Mouse (Mus musculus) cerebellum, adult 8-10 months (tissue): ENCODE measurements around the gene Car10.

Source experiments
- DNase-seq: peaks from one replicate; pipeline ENCODE4 v3.0.0; 2022

Car10 gene

GRCm38 (mm10) chr11:93396356-93396755 lies 298.5 kb downstream of the Car10 start:
- DNase-seq: no peak

- peak; percentile 56 for DNase-seq
Observed at GRCm38 (mm10) chr11:93401167-93401566, 303.3 kb downstream of the Car10 start.

- DNase-seq: no peak
Observed at GRCm38 (mm10) chr11:93407981-93408380, 310.2 kb downstream of the Car10 start.

- peak; percentile 67 for DNase-seq
Observed at GRCm38 (mm10) chr11:93431482-93431881, 333.7 kb downstream of the Car10 start.

- no peak for DNase-seq
Observed at GRCm38 (mm10) chr11:93434997-93435915, 337.4 kb downstream of the Car10 start.

- DNase-seq: no peak
Observed at GRCm38 (mm10) chr11:93436892-93437291, 339.1 kb downstream of the Car10 start.

- DNase-seq: no peak
Observed at GRCm38 (mm10) chr11:93440466-93440865, 342.6 kb downstream of the Car10 start.

- DNase-seq: no peak
Observed at GRCm38 (mm10) chr11:93443777-93444176, 345.9 kb downstream of the Car10 start.

GRCm38 (mm10) chr11:93444741-93445140 lies 346.9 kb downstream of the Car10 start:
- DNase-seq: no peak

GRCm38 (mm10) chr11:93447566-93447965 lies 349.7 kb downstream of the Car10 start:
- DNase-seq: no peak

GRCm38 (mm10) chr11:93448290-93449256 lies 350.7 kb downstream of the Car10 start:
- no peak for DNase-seq

- no peak for DNase-seq
Observed at GRCm38 (mm10) chr11:93450535-93450934, 352.7 kb downstream of the Car10 start.

- DNase-seq: no peak
Observed at GRCm38 (mm10) chr11:93466221-93466620, 368.4 kb downstream of the Car10 start.

GRCm38 (mm10) chr11:93467711-93468110 lies 369.9 kb downstream of the Car10 start:
- no peak for DNase-seq

- no peak for DNase-seq
Observed at GRCm38 (mm10) chr11:93470771-93471170, 372.9 kb downstream of the Car10 start.

- DNase-seq: peak; percentile 99
Observed at GRCm38 (mm10) chr11:93471573-93472179, 373.8 kb downstream of the Car10 start.

- no peak for DNase-seq
Observed at GRCm38 (mm10) chr11:93484661-93485060, 386.8 kb downstream of the Car10 start.

- peak; percentile 78 for DNase-seq
Observed at GRCm38 (mm10) chr11:93487021-93487420, 389.2 kb downstream of the Car10 start.

GRCm38 (mm10) chr11:93487913-93488604 lies 390.2 kb downstream of the Car10 start:
- no peak for DNase-seq

- peak; percentile 91 for DNase-seq
Observed at GRCm38 (mm10) chr11:93490211-93490820, 392.5 kb downstream of the Car10 start.

- DNase-seq: no peak
Observed at GRCm38 (mm10) chr11:93497896-93498295, 400.1 kb downstream of the Car10 start.

- no peak for DNase-seq
Observed at GRCm38 (mm10) chr11:93500442-93500841, 402.6 kb downstream of the Car10 start.
